Mouse (Mus musculus) heart, adult 8-10 months (tissue): Measurements from ENCODE around the gene Zfp42. TPM values are rescaled to one million over a fixed set of nuclear protein-coding genes. Genes with fewer than 3 reads are reported as not detected.
"Not testable (repeated sequence)": the region's sequence is repeated elsewhere in the genome, so short reads cannot be mapped to it uniquely, and the experiment has no call there.

ENCODE experiments used
- DNase-seq: peaks from one replicate; pipeline ENCODE4 v3.0.0; 2022; ENCODE audit warnings: low spot score
- total RNA-seq, 4 experiments: library from RNA; stranded (reverse); gene quantifications; 2 replicates each; pipeline ENCODE4 v1.2.4; 2022

Zfp42 gene
- not detected for total RNA-seq

GRCm38 (mm10) chr8:43306896-43307295 lies at the start of gene Zfp42:
Gene Zfp42 (minus strand): TSS chr8:43306980.
- no peak for DNase-seq

- DNase-seq: no peak
These were observed 49.4 kb upstream of the Zfp42 start for GRCm38 (mm10) chr8:43356069-43356770.

DNA sequence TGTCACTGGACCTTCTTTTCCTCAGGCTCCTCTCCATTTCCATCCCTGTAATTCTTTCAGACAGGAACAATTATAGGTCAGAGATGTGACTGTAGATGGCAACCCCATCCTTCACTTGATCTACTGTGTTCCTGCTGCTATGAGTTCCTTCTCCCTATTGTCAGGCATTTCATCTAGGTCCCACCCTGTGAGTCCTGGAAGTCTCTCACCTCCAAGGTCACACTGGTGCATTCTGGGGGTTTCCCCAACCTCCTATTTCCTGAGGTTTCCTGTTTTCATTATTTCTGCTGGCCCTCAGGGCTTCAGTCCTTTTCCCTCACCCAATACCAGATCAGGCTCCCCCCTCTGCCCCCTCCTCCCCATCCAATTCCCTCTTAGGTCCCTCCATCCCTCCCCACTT lies 45.5 kb upstream of the Zfp42 start:
- DNase-seq: not testable (repeated sequence)

GRCm38 (mm10) chr8:43338555-43338954 lies 31.8 kb upstream of the Zfp42 start:
- DNase-seq: no peak

- DNase-seq: no peak
These were observed 26.7 kb upstream of the Zfp42 start for GRCm38 (mm10) chr8:43333465-43333864.

GRCm38 (mm10) chr8:43331657-43332056 lies 24.9 kb upstream of the Zfp42 start:
- no peak for DNase-seq

DNA sequence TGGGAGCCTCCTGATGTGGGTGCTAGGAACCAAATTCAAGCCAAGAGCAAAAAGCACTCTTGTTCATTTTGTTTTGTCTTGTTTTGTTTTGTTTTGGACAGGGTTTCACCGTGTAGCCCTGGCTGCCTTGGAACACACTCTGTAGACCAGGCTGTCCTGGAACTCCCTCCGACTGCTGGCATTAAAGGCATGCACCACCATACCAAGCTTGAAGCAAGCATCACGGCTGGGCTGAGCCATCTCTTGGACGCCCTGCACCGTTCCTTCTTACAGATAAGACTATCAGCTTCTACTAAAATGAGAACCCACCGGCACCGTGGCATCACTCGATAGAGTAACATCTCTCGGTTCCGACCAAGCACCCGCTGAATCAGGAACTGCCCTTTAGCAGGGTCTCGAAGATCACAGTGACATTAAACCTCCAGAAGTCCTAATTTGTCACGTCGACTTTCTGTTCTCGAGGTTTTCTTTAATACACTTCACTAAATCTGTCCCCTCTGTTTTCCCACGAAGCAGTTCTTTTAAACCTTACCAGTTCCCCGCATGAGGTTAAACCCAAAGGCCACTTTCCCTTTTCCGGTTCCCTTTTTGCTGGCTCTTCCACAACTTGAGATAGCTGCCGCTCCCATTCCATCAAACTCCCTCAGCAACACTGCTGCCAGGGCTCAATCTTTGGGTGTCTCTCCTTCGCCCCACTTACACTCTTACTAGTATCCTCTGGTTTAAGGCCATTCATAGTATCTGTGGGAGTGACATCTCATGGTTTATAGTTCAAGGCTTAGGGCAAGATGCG lies 23.3 kb upstream of the Zfp42 start:
- no peak for DNase-seq

DNA sequence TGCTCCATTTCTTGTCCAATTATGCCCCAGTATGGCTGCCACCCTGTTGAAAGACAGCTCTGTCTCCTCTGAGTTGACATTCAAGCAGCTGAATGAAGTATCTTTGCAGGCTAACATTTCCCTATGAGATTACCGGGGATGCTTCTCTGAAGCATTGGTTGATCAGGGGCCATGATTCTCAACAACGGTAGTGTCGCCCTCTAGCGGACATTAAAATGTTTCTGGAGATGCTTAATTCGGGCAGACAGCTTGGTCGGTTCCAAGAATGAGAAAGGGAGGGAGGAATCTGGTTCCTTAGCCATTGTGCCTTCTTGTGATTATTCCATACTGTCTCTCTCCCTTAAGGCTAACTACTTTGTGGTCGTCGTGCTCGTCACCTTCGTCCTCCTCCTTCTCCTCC lies 21.9 kb upstream of the Zfp42 start:
- no peak for DNase-seq

DNA sequence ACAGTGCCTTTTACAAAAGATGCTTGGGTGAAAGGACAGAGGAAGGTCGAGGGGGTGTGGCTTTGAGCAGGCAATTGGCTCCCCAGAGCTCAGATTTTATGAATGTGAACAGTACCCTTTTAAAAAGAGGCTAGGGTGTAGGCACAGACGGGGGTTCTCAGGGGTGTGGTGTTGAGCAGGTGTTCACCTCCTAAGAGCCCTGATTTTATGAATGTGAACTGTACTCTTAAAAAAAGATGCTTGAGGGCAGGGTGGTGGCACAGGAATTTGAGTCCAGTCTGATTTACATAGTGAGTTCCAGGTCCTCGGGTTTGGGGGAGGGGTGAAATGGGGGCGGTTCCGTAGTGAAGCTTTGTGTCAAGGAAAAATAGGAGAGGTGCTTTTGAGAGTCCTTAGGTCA lies 14.0 kb upstream of the Zfp42 start:
- DNase-seq: no peak

DNA sequence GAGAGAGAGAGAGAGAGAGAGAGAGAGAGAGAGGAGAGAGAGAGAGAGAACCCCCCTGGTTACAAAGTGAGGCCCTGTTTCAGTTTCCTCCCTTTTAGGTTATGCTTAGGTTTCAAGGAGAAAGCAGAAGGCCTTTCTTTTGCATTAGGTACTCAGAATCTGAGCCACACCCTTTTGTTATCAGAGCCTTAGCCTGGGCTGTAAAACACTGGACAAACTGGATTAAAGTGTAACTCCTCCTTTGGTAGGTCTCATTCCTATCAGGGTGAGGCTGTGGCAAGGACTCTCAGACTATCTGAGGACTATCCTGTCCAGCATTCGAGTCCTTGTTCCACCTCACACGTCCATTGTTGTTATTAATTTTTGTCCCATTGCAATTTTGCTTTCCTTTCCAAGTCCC lies 1.4 kb upstream of the Zfp42 start:
- no peak for DNase-seq

- DNase-seq: no peak
These were observed 1.1 kb downstream of the Zfp42 start for GRCm38 (mm10) chr8:43305676-43306075.

GRCm38 (mm10) chr8:43299796-43300195 lies 7.0 kb downstream of the Zfp42 start:
- no peak for DNase-seq

- no peak for DNase-seq
These were observed 11.0 kb downstream of the Zfp42 start for GRCm38 (mm10) chr8:43295826-43296225.

DNA sequence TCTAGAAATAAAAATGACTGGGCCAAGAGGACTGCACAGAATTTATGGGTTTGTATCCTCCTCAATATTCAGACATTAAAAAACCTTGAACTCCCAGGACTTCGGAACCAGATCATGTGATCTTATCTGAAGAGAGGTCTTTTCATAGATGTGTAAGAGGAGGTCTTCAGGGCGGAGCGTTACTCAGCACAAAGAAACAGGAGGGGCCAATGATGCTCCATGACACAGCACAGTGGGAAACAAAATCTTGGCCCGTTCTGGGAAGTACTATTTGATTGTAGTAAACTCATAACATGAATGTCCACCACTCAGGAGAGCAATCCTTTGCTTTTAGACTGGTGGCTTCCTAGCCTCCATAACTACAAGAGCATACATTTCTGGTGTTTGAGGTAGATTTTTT lies 12.6 kb downstream of the Zfp42 start:
- no peak for DNase-seq

- no peak for DNase-seq
These were observed 16.2 kb downstream of the Zfp42 start for GRCm38 (mm10) chr8:43290424-43291111.

GRCm38 (mm10) chr8:43289781-43290180 lies 17.0 kb downstream of the Zfp42 start:
- DNase-seq: no peak

GRCm38 (mm10) chr8:43288840-43289239 lies 17.9 kb downstream of the Zfp42 start:
- DNase-seq: no peak

DNA sequence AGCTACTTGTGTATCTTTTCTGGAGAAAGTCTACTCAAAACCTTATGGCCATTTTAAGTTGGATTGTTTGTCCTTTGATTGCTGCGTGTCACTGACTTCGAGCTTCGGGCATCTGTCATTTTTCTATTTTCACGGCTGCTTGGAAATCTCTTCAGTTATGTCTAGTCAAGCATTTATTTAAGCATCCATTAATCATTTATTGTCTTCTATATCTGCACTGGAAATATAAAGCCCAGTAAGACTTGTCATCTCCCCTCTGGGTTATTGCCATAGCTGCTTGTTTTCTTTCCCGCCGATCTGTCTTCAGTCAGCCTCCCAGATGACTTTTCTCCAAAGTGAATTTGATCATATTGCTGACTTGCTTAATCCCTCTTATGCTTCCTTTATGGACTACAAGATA lies 19.3 kb downstream of the Zfp42 start:
- DNase-seq: no peak

DNA sequence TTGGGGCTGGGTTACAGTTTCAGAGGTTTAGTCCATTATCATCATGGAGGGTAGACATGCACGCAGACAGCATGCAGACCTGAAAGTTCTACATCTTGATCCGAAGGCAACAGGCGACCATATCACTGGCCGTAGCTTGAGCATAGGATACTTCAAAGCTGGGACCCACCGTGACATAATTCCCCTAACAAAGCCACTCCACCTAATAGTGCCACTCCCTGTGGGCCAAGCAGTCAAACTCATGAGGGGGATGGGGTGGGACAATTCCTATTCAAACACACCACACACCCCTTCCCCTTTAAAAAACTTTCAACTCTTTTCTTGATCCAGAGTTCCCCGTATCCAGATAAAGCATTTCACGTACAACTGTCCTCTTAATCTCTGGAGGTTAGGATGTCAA lies 23.5 kb downstream of the Zfp42 start:
- DNase-seq: no peak

GRCm38 (mm10) chr8:43278397-43278796 lies 28.4 kb downstream of the Zfp42 start:
- no peak for DNase-seq

- no peak for DNase-seq
These were observed 45.8 kb downstream of the Zfp42 start for GRCm38 (mm10) chr8:43260961-43261360.

DNA sequence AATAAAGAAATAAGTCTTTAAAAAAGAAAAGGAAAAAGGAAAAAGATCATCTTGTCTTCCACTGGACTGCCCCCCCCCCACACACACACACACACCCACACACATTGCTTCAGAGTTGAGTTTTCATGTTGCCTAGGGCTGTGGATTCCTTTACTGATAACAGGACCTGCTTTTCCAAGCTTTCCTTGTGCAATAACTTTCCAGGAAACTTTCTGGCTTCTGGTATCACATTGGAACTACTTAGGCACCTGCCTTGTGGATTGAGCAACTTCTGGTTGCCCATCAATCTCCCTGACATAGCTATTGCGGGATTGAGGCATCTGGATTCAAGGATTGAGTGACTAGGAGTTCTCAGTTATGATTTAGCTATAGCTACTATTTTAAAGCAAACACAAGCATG lies 48.9 kb downstream of the Zfp42 start:
- DNase-seq: no peak

- no peak for DNase-seq
These were observed 51.1 kb downstream of the Zfp42 start for GRCm38 (mm10) chr8:43255695-43256094.
